Mouse (Mus musculus): ENCODE data around the gene Msi1. TPM values are rescaled to one million over a fixed set of nuclear protein-coding genes. Genes with fewer than 3 reads are reported as not detected.

Gene Msi1
- total and polyA plus RNA-seq, 3 experiments = 3.5 to 5.7 TPM; not detected in 1

DNA sequence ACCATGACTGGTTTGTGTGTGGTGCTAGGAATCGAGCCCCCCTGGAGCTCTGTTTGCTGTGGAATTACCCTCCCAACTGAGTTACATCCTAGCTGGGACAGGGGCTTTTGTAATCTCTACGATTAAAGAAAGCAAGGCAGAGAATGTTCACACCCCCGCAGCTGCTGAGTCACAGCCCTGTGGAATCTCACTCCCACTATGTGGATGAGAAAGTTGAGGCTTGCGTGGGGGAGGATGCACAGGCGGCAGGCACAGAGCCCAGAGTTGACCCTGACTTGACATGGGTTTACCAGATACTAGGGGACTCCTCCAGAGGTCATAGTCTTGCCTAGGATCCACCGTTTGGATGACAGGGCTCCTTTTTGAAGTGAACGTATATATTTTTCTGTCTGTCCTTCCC lies 67.6 kb downstream of the Msi1 start:
- DNase-seq (ENCODE audit: low read depth, low spot score) = no peak
- TF ChIP-seq CHD2 (IDR thresholded peaks at IDR 0.05; ENCODE audit: low read length) (no peak), TBP (IDR thresholded peaks at IDR 0.05; ENCODE audit: low read depth, low read length) (no peak), KAT2A (conservative IDR thresholded peaks at IDR 0.05; ENCODE audit: low read depth, low read length) (no peak), MYC (IDR thresholded peaks at IDR 0.05; ENCODE audit: low read depth, low read length) (no peak), JUND (IDR thresholded peaks at IDR 0.05; ENCODE audit: low read depth, low read length) (no peak), TAL1 (IDR thresholded peaks at IDR 0.05; ENCODE audit: low read length) (no peak), CTCF (IDR thresholded peaks at IDR 0.05 in 2 of 3, conservative IDR thresholded peaks at IDR 0.05 in 1 of 3; ENCODE audit: control insufficient read depth in 1 of 3, insufficient read depth in 1 of 3, low read depth in 2 of 3, low read length in 3 of 3, poor library complexity in 1 of 3, severe bottlenecking in 1 of 3) (no peak), MXI1 (IDR thresholded peaks at IDR 0.05; ENCODE audit: low read depth, low read length) (no peak), EP300 (IDR thresholded peaks at IDR 0.05; ENCODE audit: low read depth in 1 of 2, low read length in 2 of 2) (no peak), ZC3H11A (IDR thresholded peaks at IDR 0.05; ENCODE audit: low read depth, low read length) (no peak), MAZ (IDR thresholded peaks at IDR 0.05; ENCODE audit: low read depth, low read length) (no peak), RCOR1 (IDR thresholded peaks at IDR 0.05; ENCODE audit: low read depth, low read length) (no peak), POLR2A (IDR thresholded peaks at IDR 0.05; ENCODE audit: control insufficient read depth in 1 of 2, insufficient read depth in 1 of 2, low read depth in 1 of 2, low read length in 2 of 2, poor library complexity in 1 of 2) (no peak)
- H3K9ac ChIP-seq (ENCODE audit: control insufficient read depth, low read depth, low read length, poor library complexity, severe bottlenecking) = no peak overlapping the region
- no peaks in the 10 kb centered on the region for H3K9me3 ChIP-seq (replicated peaks; ENCODE audit: insufficient read depth, low read length)
- H3K4me3 ChIP-seq (ENCODE audit: control insufficient read depth in 1 of 2, insufficient read depth in 1 of 2, low read depth in 2 of 2, low read length in 2 of 2) = no peak overlapping the region
- peaks cover 0 to 8% of the 10 kb centered on the region in 2 experiments; a peak in 2 of 4 replicates for H3K4me1 ChIP-seq (ENCODE audit: control insufficient read depth in 1 of 2, insufficient read depth in 2 of 2, low read length in 2 of 2)
- H3K27ac ChIP-seq (ENCODE audit: control insufficient read depth, low read depth, low read length) = no peak overlapping the region
- no peaks in the 10 kb centered on the region; a peak in 1 of 4 replicates for H3K36me3 ChIP-seq (ENCODE audit: control insufficient read depth in 1 of 2, insufficient read depth in 2 of 2, low read length in 2 of 2)
- no peaks in the 10 kb centered on the region for H3K27me3 ChIP-seq (ENCODE audit: control insufficient read depth in 1 of 2, insufficient read depth in 2 of 2, low read length in 2 of 2)
- H3K79me2 ChIP-seq (ENCODE audit: control insufficient read depth, insufficient read depth, low read length, poor library complexity) = no peaks in the 10 kb centered on the region

DNA sequence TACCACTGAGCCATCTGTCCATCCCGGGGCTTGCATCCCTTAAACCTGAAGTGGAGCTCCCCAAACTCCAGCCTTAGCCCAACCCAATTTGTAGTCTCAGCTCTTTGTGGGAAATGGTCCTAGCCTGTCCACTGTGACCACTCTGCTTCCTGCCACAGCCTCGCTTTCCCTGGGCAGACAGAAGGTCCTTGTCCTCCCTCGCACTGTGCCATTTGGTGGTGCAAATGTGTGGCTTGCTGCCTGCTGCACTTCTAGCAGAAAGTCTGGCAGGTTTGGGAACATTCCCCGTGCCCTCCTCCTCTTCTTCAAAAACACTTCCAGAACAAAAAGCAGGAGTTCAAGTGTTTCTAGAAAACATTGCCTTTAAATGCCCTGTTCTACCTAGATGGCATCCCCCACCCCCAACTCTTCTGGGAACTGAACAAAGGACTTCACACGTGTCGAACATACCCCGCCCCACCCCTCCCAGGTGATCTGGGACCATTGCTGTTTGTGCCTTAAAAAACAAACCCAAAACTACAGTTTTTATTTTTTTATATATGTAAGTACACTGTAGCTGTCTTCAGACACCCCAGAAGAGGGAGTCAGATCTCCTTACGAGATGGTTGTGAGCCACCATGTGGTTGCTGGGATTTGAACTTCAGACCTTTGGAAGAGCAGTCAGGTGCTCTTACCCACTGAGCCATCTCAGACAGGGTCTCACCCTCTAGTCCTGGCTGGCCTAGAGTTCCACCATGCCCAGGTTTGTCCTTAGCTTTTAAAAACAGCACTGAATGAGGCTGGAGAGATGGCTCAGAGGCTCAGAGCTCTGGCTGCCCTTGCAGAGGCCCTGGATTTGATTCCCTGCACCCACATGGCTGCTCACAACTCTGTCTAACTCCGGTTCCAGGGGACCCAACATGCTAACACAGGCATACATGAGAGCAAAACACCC lies 69.2 kb downstream of the Msi1 start:
- H3K27ac ChIP-seq (ENCODE audit: control insufficient read depth, low read depth, low read length) = no peak overlapping the region
- TF ChIP-seq ZC3H11A (IDR thresholded peaks at IDR 0.05; ENCODE audit: low read depth, low read length) = no peak
- TF ChIP-seq RAD21 (IDR thresholded peaks at IDR 0.05; ENCODE audit: low read depth, low read length) = no peak
- TF ChIP-seq TBP (IDR thresholded peaks at IDR 0.05; ENCODE audit: low read depth, low read length) = peak; percentile 98
- no peaks in the 10 kb centered on the region for H3K36me3 ChIP-seq (ENCODE audit: control insufficient read depth in 1 of 2, insufficient read depth in 2 of 2, low read length in 2 of 2)
- H3K4me1 ChIP-seq (ENCODE audit: control insufficient read depth in 1 of 2, insufficient read depth in 2 of 2, low read length in 2 of 2) = 0 out of 4 replicates have a peak, but pooled peaks cover 0 to 5% of the 10 kb centered on the region in 2 experiments
- DNase-seq (ENCODE audit: low read depth, low spot score) = peak; percentile 43
- no peaks in the 10 kb centered on the region for H3K27me3 ChIP-seq (ENCODE audit: control insufficient read depth in 1 of 2, insufficient read depth in 2 of 2, low read length in 2 of 2)
- H3K9ac ChIP-seq (ENCODE audit: control insufficient read depth, low read depth, low read length, poor library complexity, severe bottlenecking) = no peak overlapping the region
- H3K79me2 ChIP-seq (ENCODE audit: control insufficient read depth, insufficient read depth, low read length, poor library complexity) = no peaks in the 10 kb centered on the region
- no peak overlapping the region for H3K4me3 ChIP-seq (ENCODE audit: control insufficient read depth in 1 of 2, insufficient read depth in 1 of 2, low read depth in 2 of 2, low read length in 2 of 2)
- no peaks in the 10 kb centered on the region for H3K9me3 ChIP-seq (replicated peaks; ENCODE audit: insufficient read depth, low read length)

Measured in MEL (cell line).